Mouse (Mus musculus) heart, postnatal 36 days (tissue): ENCODE results near the gene Gm20379. TPM values are rescaled to one million over a fixed set of nuclear protein-coding genes. Genes with fewer than 3 reads are reported as not detected.

Experiments used
- DNase-seq, 2 experiments: peaks; one replicate each; pipeline ENCODE4 v3.0.0; 2021 to 2022
- intact Hi-C: fragments of 180-260 bp; cut with DNase I; formaldehyde crosslinking; loops from one replicate; pipeline ENCODE4 v1.15.1; 2025
- total RNA-seq, 2 experiments: library from RNA; stranded (reverse); gene quantifications; 2 replicates each; pipeline ENCODE4 v1.2.3; 2021

Gm20379 gene
- total RNA-seq, 2 experiments from 2014 or later, result not detected

DNA sequence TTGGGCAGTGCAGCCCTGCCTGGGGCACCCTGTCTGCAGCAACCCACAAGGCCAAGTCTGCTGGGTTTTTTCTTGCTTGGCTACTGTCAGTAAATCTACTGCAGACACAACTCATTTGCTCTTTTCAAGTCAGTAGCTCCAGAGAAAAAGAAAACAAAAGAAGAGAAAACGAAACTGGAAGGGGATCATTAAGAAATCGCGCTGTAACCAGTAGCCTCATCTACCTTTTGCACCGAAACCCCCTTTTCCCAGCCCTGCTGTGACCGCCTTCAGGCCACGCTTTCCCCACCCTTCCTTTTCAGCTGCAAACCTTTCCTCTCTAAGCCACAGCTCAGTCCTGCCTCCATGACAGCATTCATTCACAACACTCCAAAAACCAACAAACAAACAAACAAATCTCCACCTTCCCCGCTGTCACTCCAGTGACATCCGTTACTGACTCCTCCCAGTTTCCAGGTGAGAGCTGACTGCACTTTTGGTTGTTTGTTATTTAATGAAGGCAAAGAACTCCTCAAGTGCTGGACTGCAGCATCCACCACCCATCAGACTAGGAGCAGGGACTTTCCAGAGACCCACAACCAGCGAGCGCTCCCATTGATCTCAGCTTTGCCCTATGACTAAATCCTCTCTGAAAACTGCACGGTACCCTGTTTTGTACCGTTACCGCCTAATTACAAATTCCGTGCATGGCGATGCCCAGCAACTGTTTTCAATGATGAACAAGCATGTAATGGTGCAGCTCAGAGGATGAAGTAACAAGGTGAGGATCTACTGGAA, 26.5 kb downstream of the Gm20379 start:
- intact Hi-C loops, result no loop called here
- no peak for DNase-seq

DNA sequence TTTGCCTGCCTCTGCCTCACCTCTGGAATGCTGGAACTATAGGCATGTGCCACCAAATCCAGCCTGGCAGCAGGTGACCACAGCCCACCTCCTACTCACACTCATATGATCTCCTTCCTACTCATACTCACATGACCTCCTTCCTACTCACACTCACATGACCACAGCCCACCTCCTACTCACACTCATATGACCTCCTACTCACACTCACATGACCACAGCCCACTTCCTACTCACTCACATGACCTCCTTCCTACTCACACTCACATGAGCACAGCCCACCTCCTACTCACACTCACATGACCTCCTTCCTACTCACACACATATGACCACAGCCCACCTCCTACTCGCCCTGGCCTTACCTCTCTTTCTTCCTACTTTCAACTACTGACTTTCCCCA, 31.1 kb downstream of the Gm20379 start:
- intact Hi-C loops, result loop anchor here (1.0 to 5.0 kb wide), 2 partner anchors 429 to 525 kb away; no protein-coding TSS in a partner anchor

DNA sequence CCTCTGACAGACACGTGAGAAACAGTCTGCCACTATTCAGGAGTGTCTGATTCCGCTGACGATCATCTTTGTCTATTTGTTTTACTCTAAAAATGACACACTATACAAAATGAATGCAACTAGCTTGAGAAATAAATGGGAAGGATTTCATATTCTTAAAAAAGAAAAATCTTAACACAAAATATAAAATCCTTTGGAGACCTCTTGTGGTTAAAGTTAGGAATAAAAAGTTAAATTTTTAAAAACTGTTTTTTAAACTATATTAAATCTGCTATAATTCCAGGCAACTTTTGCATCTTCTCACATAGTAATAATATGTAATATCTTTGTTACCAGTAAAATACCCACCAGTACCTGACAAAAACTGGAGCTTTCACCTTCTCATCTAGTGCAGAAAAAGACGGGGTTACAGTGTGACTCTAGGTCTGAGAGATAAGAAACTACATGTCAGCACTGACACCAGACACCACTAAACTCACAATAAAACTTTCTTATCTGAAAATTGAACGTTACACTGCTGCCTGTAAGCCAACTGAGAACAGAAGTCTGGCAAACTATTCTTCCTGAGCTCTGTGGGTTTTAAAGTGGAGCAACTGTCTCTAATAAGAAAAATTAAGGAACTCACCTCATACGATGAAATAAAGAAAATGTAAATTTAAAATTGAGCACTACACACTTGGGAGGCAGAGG, 32.1 kb downstream of the Gm20379 start:
- intact Hi-C loops, result loop anchor here (1.0 to 5.0 kb wide), 2 partner anchors 430 to 526 kb away; no protein-coding TSS in a partner anchor
- DNase-seq, result no peak

More for the DNA sequence above, 31.1 kb downstream of the Gm20379 start:
- no peak for DNase-seq

DNA sequence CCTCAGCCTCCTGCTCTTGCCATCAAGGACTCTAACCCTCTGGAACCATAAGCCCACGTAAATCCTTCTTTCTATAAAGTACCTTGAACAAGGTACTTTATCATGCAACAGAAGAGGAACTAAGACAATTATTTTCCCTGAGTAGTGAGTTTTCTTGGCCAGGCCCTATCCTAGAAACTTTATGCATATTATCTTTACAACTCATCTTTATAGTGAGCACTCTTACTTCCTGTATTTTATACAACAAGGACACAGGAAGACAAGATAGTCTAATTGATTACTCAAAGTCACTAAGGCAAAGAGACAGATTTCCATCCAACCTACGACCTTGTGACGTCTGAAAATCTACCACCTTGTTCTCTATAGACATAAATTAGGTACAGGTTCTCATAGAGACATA, 34.0 kb downstream of the Gm20379 start:
- intact Hi-C loops, result loop anchor here (5.0 kb wide), 1 partner anchor 527 kb away; no protein-coding TSS in a partner anchor
- DNase-seq, result no peak

DNA sequence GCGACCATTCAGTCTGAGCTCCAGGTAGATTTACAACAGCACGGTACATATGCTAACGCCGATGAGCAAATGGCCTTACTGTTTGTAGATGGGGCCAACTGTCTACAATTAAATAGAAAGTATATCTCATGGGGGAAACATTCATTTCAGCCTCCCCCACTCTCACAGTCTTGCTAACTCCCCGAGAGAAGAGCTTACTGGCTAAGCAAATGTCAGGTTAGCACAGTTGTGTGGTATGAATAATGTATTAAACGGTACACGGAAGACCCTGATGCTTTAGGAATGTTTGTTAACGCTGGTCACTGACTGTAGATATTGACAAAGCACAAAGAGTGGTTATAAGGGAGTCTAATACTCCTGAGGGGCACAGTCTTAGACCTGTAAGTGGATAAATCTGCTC, 38.3 kb downstream of the Gm20379 start:
- no peak for DNase-seq
- intact Hi-C loops, result no loop called here

DNA sequence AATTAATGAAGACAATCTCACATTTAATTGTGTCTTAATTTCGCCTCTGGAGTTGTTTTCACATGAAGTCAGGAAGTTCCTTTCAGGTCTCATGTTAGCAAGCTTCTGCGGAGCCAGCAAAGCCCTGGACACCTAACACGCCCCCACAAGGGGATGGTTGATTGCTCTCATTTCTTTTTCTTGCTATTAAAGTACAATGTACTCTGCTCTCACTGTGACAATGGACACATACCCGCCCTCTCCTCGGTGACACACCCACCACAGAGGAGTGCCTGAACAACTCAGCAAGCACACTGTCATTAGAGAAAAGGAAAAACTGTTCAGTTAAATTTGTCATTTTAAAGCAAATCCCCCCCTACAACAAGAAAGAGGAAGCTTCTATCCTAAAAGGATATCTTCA, 40.6 kb downstream of the Gm20379 start:
- DNase-seq, result no peak
- intact Hi-C loops, result no loop called here

DNA sequence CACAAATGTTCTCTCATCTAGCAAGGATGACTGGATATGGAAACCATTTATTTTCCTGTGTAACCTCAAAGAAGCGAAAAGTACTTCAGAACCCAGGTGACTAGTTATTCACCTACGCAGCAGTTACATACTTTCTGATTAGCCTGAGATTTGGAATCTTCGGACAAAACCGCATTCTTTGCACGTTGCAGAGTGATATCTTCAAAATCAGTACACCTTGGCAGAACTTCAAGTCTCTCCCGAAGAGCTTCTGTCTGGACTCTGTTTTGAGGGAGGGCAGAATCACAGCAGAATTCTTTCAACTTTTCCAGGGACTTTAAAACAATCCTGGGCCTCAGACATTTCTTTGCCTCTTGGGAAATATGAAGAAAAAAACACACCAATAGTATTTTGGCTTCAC, 45.3 kb downstream of the Gm20379 start:
- no peak for DNase-seq
- intact Hi-C loops, result no loop called here

DNA sequence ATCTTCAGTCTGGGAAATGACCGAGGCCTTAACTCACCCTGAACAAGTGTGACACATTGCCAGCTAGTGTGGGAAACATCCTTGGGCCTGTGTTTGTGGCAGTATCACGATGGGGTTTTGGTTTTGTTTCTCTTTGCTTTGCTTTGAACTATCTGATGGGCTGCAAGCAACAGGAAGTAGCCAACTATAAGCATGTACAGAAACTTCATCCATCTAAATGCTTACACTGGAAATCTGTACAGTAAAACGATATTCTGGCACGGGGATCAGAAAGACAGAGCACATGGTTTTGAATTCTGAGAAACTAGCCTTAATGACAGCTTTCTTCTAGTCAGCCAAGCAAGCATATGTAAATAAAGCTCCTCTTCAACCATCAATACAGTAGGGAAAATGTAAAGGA, 48.2 kb downstream of the Gm20379 start:
- intact Hi-C loops, result no loop called here
- DNase-seq, result peak in 1 of 2 experiments; percentile 4

DNA sequence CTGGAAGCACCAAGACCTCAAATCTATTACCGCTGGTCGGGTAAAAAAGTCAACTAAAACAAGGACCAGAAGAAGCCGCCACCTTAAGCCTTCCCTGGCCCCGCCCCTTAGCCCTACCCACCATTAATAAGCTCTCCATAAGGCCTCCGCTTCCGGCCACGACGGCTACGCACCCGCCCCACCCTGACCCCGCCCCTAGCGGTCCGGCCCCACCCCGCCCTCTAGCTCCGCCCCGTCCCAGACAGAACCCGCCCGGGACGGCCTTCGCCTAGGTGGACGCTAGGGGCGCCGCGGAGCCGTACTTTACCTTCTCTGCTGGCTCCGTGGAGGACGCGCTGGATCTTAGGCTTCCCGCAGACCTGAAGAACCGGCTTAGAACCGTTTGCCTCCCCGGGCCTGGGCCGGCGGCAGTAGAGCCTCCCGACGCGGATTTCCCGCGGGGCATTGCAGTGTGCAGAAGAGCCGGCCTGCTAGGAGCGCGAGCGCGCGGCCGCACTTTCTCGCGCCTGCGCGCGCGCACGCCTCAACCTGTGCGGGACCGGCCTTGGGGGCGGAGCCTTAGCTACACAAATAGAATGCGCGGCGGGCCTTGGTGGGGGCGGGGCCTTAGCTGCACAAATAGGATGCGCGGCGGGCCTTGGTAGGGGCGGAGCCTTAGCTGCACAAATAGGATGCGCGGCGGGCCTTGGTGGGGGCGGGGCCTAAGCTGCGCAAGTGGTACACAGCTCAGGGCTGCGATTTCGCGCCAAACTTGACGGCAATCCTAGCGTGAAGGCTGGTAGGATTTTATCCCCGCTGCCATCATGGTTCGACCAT, 48.9 kb downstream of the Gm20379 start, which contains the start of the genes Dhfr and Msh3:
Gene Dhfr, plus strand, starts transcription at position 271 of the 816 bp plus-strand sequence.
Gene Msh3, minus strand, starts transcription at position 548 of the 816 bp plus-strand sequence.
- DNase-seq, result peak; percentile 96 to 98
- intact Hi-C loops, result loop anchor here (5.0 kb wide), 1 partner anchor 388 kb away; no protein-coding TSS in a partner anchor

DNA sequence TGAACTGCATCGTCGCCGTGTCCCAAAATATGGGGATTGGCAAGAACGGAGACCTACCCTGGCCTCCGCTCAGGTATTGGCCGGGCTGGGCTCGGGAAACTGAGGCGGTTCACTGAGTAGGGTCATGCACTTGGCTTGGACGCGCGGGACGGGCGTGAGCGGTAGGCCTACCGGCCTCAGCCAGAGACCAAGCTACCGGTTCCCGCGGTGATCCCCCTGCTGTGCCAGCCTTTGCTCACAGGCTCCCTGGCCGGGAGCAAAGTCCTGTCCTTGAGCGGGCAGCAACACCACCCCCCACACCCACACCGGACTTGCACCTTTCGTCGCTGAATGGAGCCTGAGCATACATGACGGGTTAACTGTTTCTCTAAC, 49.5 kb downstream of the Gm20379 start:
- intact Hi-C loops, result loop anchor here (5.0 kb wide), 1 partner anchor 387 kb away; no protein-coding TSS in a partner anchor
- DNase-seq, result no peak

DNA sequence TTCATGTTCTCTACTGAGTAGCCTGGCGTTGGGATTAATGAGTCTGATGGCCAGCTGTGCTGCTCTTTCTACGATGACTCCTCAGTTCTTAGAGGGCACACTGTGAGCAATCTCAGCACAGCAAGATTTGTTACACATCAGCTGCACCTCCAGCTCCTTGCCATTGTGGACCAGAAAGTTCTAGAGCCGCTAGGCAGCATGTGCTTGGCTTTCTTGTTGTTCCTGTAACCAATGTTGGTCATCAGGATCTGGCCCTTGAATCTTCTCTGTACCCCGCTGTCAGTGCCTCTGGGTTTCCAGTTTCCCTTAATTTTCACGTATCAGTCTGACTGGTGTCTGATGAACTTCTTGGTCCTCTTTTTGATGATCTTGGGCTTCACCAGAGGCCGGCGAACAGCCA, 50.6 kb downstream of the Gm20379 start:
- intact Hi-C loops, result loop anchor here (2.0 to 5.0 kb wide), 2 partner anchors 126 to 386 kb away; no protein-coding TSS in a partner anchor
- no peak for DNase-seq

Other genes with a start within 250 kb of the Gm20379 start
- 1 to 10 TPM; 7.0 to 9.7 TPM for gene Rasgrf2, start 174.3 kb upstream of the Gm20379 start, total RNA-seq
- gene Dhfr, start 48.7 kb downstream of the Gm20379 start, total RNA-seq, result 1 to 10 TPM in 1 of 2 experiments, under 1 TPM in 1; 0.87 to 1.2 TPM
- gene Msh3, start 49.0 kb downstream of the Gm20379 start, total RNA-seq, result 10 to 100 TPM in 1 of 2 experiments, 1 to 10 TPM in 1; 9.5 to 11.3 TPM
- gene Ankrd34b, start 119.9 kb downstream of the Gm20379 start, total RNA-seq, result under 1 TPM in 1 of 2 experiments, not detected in 1; 0.08 TPM
- 1 to 10 TPM; 1.8 to 2.5 TPM for gene Fam151b, start 178.0 kb downstream of the Gm20379 start, total RNA-seq
- 10 to 100 TPM; 11.4 to 12.4 TPM for gene Zfyve16, start 224.9 kb downstream of the Gm20379 start, total RNA-seq